Mouse (Mus musculus) kidney, adult 2 months (tissue): Measurements from ENCODE around the gene Samd1. TPM values are rescaled to one million over a fixed set of nuclear protein-coding genes. Genes with fewer than 3 reads are reported as not detected.

ENCODE experiments used
- DNase-seq: peaks from one replicate; pipeline ENCODE4 v3.0.0; 2021
- H3K27ac ChIP-seq: fragments of 200-500 bp; 2 replicates; pipeline ENCODE4 v1.5.1; 2012; ENCODE audit warnings: low read depth, low read length, control low read depth, inconsistent platforms; ENCODE audit not compliant: insufficient read depth
- H3K27me3 ChIP-seq: fragments of 200-500 bp; replicated peaks from 2 replicates; pipeline ENCODE4 v1.6.1; 2012; ENCODE audit warnings: mild to moderate bottlenecking, moderate library complexity, low read length, inconsistent platforms; ENCODE audit not compliant: control insufficient read depth, insufficient read depth
- H3K36me3 ChIP-seq: fragments of 200-500 bp; 2 replicates; pipeline ENCODE4 v1.6.1; 2012; ENCODE audit warnings: mild to moderate bottlenecking, moderate library complexity, low read length, inconsistent platforms; ENCODE audit not compliant: control insufficient read depth, insufficient read depth
- H3K4me1 ChIP-seq: fragments of 200-500 bp; 2 replicates; pipeline ENCODE4 v1.6.1; 2011; ENCODE audit warnings: low read length; ENCODE audit not compliant: control insufficient read depth, insufficient read depth
- H3K4me3 ChIP-seq: fragments of 200-500 bp; 2 replicates; pipeline ENCODE4 v1.5.1; 2011; ENCODE audit warnings: mild to moderate bottlenecking, low read depth, low read length, control low read depth; ENCODE audit not compliant: insufficient read depth
- CTCF ChIP-seq: fragments of 200-500 bp; conservative IDR thresholded peaks from 2 replicates; pipeline ENCODE4 v1.5.1; 2011; ENCODE audit warnings: low read depth, mild to moderate bottlenecking, control low read depth, low read length, moderate library complexity, mixed read lengths; ENCODE audit not compliant: insufficient read depth, insufficient read length
- POLR2A ChIP-seq: fragments of 200-500 bp; IDR thresholded peaks from one replicate; pipeline ENCODE4 v1.6.1; 2011; ENCODE audit warnings: low read depth, low read length, control low read depth
- WGBS: fragments of 180-500 bp; shearing (Covaris S2); methylation state at CpG from one replicate; pipeline ENCODE4 v1.1.7; 2018; 5-methylcytosine and 5-hydroxymethylcytosine counted together
- polyA plus RNA-seq: library from polyadenylated mRNA; depleted of rRNA; stranded (reverse); fragments of >200 nt; gene quantifications from 2 replicates; pipeline ENCODE4 v1.2.3, GENCODE M21; 2012

Gene Samd1
- polyA plus RNA-seq, 1 experiment: 37.2 TPM

DNA sequence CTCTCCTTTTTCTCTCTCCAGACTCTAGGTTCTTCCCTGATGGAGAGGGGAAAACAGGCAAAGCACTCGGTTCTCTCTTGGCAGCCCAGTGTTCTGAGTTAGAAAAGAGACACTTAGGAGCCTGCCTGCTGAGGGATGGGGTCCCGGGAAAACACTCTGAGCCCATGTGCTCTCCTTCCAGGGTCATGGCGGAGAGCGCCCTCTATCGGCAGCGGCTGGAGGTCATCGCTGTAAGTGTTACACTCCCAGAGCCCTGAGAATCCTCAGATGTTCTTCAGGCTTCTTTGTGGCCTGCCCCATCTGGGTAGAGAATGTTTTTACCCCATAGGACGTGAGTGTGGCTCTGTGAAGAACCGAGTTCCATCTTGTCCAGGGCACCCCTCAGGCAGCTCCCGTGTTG is 26.7 kb downstream of the Samd1 start:
- Histone ChIP-seq H3K4me3 (no peak overlapping the region), H3K36me3 (no peaks in the 10 kb centered on the region), H3K27me3 (no peaks in the 10 kb centered on the region), H3K27ac (peak overlapping the region; percentile 33; the same call in 1 of the 2 replicates), H3K4me1 (peaks cover 31% of the 10 kb centered on the region)
- 25% methylated on average over 10 of the region's 10 CpGs for WGBS
- DNase-seq: peak; percentile 77
- TF ChIP-seq CTCF (peak; percentile 81), POLR2A (no peak)

DNA sequence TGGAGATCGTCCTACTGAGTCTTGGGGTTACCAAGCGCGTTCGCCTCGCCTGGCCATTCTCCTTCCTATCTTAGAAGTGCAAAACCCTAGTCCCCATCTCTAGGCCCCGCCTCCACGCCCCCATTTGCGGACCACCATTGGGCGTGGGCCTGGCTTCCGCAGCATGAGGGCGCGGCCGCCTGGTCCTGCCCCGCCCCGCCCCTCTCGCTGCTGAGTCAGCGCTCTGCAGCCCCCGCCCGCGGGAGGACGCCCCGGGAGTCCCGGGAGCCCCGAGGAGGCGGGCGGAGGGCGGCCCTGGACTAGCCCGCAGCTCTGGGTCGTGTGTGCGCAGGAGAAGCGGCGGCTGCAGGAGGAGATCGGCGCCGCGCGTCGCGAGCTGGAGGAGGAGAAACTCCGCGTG is 28.4 kb downstream of the Samd1 start:
- Histone ChIP-seq H3K4me1 (peaks cover 25% of the 10 kb centered on the region), H3K36me3 (no peaks in the 10 kb centered on the region), H3K27ac (no peak overlapping the region), H3K27me3 (no peaks in the 10 kb centered on the region), H3K4me3 (no peak overlapping the region)
- TF ChIP-seq POLR2A (no peak), CTCF (no peak)
- no peak for DNase-seq
- 26% methylated on average over 41 of the region's 41 CpGs for WGBS

GRCm38 (mm10) chr8:84027449-84027848 is 30.0 kb downstream of the Samd1 start:
- 36% methylated on average over 10 of the region's 10 CpGs for WGBS
- H3K27ac ChIP-seq: no peak overlapping the region
- no peak for TF ChIP-seq POLR2A
- TF ChIP-seq CTCF: no peak
- peaks cover 15% of the 10 kb centered on the region for H3K4me1 ChIP-seq
- no peak overlapping the region for H3K4me3 ChIP-seq
- no peaks in the 10 kb centered on the region for H3K27me3 ChIP-seq
- DNase-seq: no peak
- H3K36me3 ChIP-seq: no peaks in the 10 kb centered on the region

DNA sequence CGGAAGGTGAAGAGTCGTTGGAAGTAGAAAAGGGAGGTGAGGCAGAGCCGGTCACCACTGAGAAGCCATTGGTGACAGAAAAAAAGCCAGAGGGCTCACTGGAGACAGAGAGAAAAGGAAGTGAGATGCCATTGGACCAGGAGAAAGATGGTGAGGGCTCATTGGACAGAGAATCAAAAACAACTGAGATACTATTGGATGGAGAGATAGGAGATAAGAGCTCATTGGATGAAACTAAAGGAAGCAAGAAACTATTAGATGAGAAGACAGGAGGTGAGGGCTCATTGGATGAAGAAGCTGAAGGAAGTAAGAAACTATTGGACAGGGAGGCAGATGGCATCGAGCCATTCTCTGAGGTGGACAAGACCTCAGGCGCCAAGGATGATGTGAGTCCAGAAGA is 31.8 kb downstream of the Samd1 start:
- Histone ChIP-seq H3K27me3 (no peaks in the 10 kb centered on the region), H3K4me1 (peaks cover 1% of the 10 kb centered on the region; the same call in 1 of the 2 replicates), H3K27ac (no peak overlapping the region), H3K36me3 (no peaks in the 10 kb centered on the region), H3K4me3 (no peak overlapping the region)
- DNase-seq: no peak
- 87% methylated on average over 5 of the region's 5 CpGs for WGBS
- TF ChIP-seq POLR2A (no peak), CTCF (no peak)

GRCm38 (mm10) chr8:84032777-84033176 is 35.3 kb downstream of the Samd1 start:
- DNase-seq: no peak
- no peaks in the 10 kb centered on the region for H3K27me3 ChIP-seq
- no peak overlapping the region for H3K27ac ChIP-seq
- H3K4me3 ChIP-seq: no peak overlapping the region
- WGBS: 78% methylated on average over 4 of the region's 4 CpGs
- H3K36me3 ChIP-seq: no peaks in the 10 kb centered on the region
- H3K4me1 ChIP-seq: no peaks in the 10 kb centered on the region
- TF ChIP-seq POLR2A: no peak
- no peak for TF ChIP-seq CTCF

DNA sequence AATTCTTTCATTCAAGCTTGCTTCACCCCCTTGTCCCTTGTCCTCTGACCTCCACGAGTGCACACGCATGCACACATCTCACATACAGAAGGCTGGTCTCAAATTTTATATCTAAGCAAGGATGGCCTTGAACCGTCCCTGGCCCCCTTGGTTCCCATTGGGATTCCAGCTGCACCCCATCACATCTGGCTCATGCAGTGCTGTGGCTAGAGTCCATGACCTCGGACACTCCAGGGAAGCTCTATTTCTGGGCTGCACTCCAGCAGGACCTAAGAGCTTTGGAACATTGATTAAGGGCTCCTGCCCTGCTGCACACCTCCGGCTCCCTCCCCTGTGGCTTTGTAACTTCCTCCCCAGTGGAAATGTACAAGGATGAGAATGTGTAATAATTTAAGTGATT is 40.5 kb downstream of the Samd1 start:
- Histone ChIP-seq H3K27me3 (no peaks in the 10 kb centered on the region), H3K4me1 (no peaks in the 10 kb centered on the region), H3K27ac (no peak overlapping the region), H3K36me3 (no peaks in the 10 kb centered on the region), H3K4me3 (no peak overlapping the region)
- WGBS: 55% methylated on average over 5 of the region's 5 CpGs
- TF ChIP-seq POLR2A: no peak
- no peak for TF ChIP-seq CTCF
- peak; percentile 60 for DNase-seq

DNA sequence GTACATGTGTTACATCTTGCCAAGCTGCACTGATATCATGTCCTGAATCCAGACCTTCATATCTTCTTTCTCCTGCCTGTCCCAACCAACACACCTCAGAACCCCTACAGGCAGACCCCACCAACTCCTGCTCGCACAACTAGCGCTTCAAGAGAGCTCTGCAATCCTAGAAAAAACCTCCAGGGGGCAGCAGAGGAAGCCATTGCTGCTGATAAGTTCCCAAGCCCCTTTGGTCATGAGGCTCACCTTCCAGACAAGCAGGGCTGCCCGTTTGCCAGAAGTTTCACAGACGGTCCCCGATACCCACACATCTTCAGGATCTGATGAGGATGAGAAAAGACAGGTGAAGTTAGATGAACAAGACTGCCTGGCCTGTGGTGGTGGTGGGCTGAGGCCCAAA is 41.6 kb downstream of the Samd1 start:
- WGBS: 4% methylated on average over 5 of the region's 5 CpGs
- no peaks in the 10 kb centered on the region for H3K27me3 ChIP-seq
- H3K27ac ChIP-seq: no peak overlapping the region

More for the DNA sequence above, 41.6 kb downstream of the Samd1 start:
- no peaks in the 10 kb centered on the region for H3K4me1 ChIP-seq
- TF ChIP-seq CTCF (peak; percentile 78), POLR2A (no peak)
- peak; percentile 73 for DNase-seq
- H3K4me3 ChIP-seq: no peak overlapping the region
- no peaks in the 10 kb centered on the region for H3K36me3 ChIP-seq
